Mouse (Mus musculus) c-Kit-positive CD71-positive TER-119-negative erythroid progenitor cells, embryonic 14.5 days (primary cell): ENCODE results near the gene Iqcf5.
"Not testable (repeated sequence)": the region's sequence is repeated elsewhere in the genome, so short reads cannot be mapped to it uniquely, and the experiment has no call there.

Source experiments
- DNase-seq: peaks from one replicate; pipeline ENCODE4 v3.0.0-alpha.2; 2013; ENCODE audit warnings: low read depth

The Iqcf5 gene

DNA sequence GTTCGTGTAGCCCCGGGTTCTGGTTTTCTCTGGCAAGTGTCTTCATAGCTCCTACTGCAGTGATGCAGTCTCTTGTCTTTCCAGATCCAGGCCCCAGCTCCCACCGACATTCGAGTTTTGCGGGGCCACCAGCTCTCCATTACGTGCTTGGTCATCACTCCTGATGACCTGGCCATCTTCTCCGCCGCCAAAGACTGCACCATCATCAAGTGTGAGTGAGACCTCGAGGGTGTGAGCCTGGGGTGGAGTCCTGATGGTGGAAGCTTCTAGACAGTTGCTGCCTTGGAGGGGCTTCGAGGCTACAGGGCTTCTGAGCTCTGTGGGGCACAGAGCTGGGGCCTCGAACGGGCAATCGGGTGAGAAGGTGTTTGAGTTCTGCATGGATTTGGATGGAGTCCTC lies 32.7 kb upstream of the Iqcf5 start:
- DNase-seq = no peak

- DNase-seq = no peak
Observed at GRCm38 (mm10) chr9:106482578-106483115, 31.7 kb upstream of the Iqcf5 start.

DNA sequence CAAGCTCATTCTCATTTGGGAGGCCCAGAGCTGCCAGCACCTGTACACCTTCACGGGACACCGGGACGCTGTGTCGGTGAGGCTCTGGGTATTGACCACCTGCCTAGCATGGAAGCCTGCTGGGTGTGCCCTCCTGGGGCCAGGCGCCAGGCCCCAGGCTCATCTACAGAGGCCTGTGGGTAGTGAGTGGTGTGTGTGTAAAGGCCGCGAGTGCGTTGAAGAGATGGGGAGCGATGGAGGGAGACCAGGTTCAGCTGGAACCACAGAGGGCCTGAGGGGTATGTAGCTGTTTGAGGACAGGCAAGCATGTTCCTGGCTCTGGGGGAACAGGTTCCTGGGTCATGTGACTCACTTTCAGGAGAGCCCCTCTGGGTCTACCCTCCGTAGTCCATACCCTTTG lies 31.2 kb upstream of the Iqcf5 start:
- DNase-seq = no peak

DNA sequence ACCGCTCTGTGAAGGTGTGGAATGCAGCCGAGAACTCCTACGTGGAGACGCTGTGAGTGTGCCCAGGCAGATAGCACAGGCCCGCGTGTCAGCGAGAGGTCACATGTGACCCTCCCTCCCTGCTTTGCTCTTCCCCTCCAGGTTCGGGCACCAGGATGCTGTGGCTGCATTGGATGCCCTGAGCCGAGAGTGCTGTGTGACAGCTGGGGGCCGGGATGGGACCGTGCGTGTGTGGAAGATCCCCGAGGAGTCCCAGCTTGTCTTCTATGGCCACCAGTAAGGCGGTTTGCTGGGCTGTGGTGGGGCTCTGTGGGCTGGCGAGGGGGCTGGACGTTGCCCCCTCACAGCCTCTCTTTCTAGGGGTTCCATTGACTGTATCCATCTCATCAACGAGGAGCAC lies 30.8 kb upstream of the Iqcf5 start:
- DNase-seq = no peak

DNA sequence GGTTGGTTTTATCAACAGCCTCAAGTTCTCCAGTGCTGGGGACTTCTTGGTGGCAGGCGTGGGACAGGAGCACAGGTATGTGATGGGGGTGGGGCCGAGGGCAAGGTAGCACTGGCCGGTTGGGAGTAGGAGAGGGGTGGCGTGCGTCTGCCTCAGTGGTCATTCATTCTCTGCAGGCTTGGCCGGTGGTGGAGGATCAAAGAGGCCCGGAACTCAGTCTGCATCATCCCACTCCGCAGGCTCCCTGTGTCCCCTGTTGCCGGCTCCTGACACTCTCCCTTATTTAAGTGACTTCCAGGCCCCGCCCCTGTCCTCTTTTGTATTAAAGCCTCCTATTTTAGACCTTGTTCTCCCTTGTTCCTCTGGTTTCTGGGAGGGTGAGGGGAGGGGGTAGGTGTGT lies 29.3 kb upstream of the Iqcf5 start:
- DNase-seq = no peak

- DNase-seq = not testable (repeated sequence)
Observed at GRCm38 (mm10) chr9:106487602-106488001, 26.8 kb upstream of the Iqcf5 start.

- DNase-seq = no peak
Observed at GRCm38 (mm10) chr9:106499667-106500066, 14.7 kb upstream of the Iqcf5 start, which contains the start of gene Iqcf1. Iqcf1 (plus strand) TSS chr9:106499967.

DNA sequence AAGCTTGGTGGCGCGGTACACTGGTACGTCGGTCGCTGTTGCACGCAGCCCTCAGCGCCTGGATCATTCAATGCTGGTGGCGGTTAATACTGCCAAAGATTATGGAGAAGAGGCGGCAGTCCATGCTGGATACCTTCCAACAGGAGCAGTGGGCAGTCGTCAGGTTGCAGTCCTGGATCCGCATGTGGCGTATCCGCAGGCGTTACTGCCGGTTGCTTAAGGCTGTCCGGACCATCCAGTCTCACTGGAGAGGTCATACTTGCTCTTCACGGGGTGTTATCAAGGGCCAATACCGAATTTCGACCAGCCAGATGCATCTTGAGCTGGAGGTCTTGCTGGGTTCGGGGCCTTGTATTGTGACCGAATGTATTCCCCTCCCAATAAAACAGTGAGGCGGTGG lies 12.5 kb upstream of the Iqcf5 start:
- DNase-seq = no peak

DNA sequence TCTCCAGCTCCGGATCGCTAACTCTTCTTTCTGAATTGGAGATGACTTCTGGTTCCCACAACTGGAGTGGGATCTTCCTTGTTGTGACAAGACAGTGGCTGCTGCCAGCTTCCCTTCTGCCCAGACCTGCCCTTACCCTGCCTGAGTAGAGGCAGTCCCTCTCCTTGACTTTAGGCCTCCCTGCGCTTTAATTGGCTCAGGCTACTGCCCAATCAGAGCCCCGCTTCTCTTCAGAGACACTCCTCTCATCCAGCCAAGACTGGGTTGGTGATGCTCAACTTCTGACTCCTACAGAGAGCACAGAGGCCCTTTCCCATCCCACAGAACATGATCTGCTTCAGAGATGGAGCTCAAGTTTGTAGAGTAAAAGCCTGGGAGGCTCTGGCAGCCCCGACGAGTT lies 10.1 kb upstream of the Iqcf5 start:
- no peak for DNase-seq

DNA sequence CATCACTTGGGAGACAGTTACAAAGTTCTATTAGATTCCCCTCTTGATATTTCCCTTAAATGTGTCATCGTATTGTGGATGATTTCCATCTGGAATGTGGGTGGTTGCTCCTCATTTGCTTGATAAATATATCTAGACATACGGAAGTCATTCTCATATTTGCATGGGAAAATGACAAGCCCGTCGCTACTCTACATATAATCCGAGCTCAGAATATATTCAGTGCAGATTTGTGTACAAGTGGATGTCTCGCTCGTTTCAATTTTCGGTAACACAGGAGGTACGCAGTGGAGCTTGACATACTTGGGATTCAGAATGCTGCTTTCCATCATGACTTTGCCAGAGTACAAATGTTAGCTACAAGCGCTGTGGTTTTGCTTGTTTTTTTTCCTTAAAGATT lies 5.0 kb upstream of the Iqcf5 start:
- no peak for DNase-seq

DNA sequence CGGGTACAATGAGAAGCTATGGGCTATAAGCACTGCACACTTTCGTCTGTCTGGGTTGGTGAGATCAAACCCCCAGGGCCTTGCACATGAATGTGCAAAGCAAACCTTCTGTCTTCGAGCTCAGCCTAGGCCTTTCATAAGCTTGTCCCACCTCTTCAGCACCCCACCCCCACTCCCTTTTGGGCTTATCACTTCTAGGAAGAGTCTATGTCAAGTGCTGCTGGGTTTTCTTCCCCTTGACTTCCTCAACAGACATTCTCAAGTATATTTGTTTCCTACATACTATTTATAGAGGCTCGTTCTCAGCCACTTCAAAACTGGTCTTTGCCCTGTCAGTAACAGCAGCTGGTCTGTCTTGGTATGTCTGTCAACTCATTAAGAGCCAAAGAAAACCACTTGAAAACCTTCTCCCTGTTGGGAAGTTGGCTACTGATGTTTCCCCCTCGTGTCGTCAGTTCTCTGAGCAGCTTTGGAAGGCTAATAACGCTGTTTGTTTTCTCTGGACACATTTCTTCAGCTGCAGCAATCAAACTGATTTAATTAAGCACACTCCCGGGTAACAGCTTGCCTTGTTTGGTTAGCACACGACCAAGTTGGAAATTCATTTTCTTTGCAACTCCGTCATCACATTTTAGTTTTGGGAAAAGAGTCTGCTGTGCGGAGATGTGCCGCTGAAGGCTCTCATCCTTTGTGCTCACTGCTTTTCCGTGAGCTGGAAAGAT lies 1.5 kb upstream of the Iqcf5 start:
- DNase-seq = no peak

GRCm38 (mm10) chr9:106513566-106513965 lies 807 bp upstream of the Iqcf5 start:
- DNase-seq = no peak

DNA sequence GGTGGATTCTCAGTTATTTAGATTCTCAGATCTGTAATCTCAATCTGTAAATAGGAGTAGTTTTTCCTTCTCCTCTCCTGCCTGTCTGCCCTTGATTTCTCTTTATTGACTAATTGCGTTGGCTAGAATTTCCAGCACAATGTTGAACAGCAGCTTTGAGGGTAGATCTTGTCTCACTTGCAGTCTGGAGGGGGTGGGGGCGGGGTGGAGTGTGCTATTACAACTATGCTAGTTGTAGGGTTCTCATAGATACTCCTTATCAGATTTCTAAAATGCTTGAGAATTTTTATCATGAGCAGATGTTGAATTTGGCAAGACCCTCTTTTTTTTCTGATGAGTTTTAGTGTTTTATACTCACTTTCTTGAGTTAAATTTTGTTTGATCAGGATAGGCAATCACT lies 5.1 kb downstream of the Iqcf5 start:
- DNase-seq = no peak

DNA sequence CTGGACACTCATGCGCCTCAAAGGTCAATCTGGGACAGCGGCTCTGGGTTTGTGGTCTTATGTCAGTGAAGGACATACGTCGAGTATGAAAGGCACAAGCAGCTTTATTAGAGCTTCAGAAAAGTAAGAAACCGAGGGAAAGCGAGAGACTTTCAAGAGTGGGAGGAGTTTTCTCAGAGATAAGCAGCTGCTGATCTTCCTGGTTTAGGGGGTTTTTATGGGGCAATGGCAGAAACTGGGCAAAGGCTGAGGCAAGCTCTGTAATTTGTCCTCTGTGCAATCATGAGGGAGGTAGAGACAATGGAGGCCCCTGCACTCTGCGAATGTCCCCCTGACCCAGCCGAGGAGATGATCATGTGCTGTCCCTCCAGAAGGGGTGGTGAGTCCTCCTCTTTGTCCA lies 5.5 kb downstream of the Iqcf5 start:
- DNase-seq = no peak

DNA sequence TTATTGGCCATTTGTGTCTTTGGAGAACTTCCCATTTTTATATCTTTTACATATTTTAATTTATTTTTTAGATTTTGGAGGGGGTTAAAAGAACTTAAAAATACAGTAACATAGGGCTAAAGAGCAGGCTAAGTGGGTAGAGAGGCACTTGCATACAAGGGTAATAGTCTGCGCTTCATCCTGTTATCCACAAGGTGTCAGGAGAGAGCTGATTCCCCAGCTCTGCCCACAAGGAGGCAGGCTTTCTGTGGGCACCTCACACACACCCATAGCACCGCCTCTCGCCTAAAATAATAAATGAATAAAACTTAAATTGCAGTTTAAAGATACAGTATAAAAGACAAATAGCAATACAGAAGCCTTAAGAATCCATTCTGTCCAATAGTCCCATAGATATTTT lies 17.5 kb downstream of the Iqcf5 start:
- peak; percentile 36 for DNase-seq

- no peak for DNase-seq
Observed at GRCm38 (mm10) chr9:106534296-106534695, 19.9 kb downstream of the Iqcf5 start.

DNA sequence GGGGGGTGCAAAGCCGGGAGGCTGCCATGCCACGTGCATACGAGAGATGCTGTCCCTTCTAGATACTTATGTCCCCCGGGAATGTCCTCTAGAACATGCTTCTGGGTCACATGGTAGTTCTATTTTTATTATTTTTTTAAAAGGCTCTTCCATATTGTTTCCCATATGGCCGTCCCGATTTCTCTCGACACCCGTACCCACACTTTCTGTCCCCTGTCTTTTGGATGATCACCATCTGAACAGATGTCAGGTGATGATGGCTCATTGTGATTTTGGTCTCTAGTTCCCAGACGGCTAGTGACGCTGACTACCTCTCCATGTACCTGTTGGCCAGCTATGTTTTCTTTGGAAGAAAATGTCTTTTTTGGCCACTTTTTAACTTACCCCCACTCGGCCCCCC lies 20.6 kb downstream of the Iqcf5 start:
- DNase-seq = no peak

DNA sequence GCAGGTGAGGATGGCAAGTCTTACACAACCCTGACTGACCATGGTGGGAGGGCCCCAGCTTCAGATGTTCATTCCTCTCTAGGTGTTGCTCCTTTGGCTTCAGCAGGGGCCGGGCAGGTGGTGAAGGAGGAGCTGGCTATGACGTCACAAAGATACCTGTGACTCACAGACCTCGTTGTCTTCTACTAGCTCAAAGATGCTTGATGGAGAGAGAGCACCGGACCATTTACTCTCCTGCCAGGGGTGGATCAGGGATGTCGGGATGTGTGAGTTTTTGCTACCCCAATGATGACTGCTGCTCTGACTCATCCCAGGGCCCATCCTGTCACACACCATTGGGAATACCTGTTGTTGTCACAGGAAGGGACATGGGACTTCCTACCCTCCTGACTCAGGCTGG lies 47.2 kb downstream of the Iqcf5 start, which contains the start of gene Iqcf3:
Iqcf3 (minus strand) TSS at position 101 of the 400 bp plus-strand sequence.
- no peak for DNase-seq

DNA sequence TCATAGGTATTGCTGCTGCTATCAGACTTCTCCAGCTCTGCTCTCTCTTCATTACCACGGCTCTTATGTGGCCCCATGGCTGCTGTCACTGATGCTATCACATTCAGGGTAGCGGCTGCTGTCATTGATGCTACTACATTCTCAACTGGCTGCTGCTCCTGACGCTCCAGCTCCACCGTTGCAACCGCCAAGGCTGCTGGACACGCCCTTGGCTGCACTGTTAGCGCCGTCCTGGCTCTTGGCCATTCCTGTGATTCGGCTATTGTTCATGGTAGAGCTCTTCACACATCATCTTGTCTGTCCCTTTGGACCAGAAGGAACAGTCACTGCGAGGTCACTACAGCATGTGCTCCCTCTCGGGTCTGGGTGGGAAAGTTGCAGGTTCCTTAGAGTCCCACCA lies 47.9 kb downstream of the Iqcf5 start:
- no peak for DNase-seq

DNA sequence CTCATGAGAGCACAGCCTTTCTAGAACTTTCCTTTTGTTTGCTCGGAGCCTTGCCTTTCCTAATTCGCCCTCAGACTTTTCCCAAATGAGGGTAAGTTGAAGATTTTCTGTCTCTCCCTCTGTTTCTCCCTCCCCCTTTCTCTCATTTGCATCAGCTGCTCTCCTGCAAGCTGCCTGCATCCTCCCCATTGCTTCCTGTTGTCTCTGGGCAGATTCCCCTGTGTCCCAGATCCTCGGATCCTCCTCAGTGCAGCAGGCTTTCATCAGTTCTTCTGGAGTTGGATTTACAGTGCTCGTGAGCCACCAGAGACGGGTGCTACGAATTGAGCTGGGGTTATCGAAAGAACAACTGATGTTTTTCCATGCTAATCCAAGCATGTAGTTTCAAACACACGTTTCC lies 49.7 kb downstream of the Iqcf5 start:
- no peak for DNase-seq
